Mouse (Mus musculus) left cerebral cortex, adult 2 months (tissue): ENCODE measurements around the gene Dhx30. TPM values are rescaled to one million over a fixed set of nuclear protein-coding genes. Genes with fewer than 3 reads are reported as not detected.
"Not testable (repeated sequence)": the region's sequence is repeated elsewhere in the genome, so short reads cannot be mapped to it uniquely, and the experiment has no call there.

Experiments
- DNase-seq, 2 experiments: peaks; one replicate each; pipeline ENCODE4 v3.0.0; 2021 to 2022; ENCODE audit warnings: low spot score in 2 of 2, mixed read lengths in 1 of 2; ENCODE audit errors: extremely low spot score in 1 of 2
- H3K27ac ChIP-seq: fragments of 200-600 bp; 2 replicates; pipeline ENCODE4 v1.8.1; 2022
- H3K4me3 ChIP-seq: fragments of 200-600 bp; 2 replicates; pipeline ENCODE4 v1.8.1; 2022
- CTCF ChIP-seq: fragments of 200-600 bp; IDR thresholded peaks from 2 replicates; pipeline ENCODE4 v1.8.1; 2022; ENCODE audit warnings: antibody characterized with exemption, mild to moderate bottlenecking, moderate library complexity
- intact Hi-C: fragments of 180-260 bp; cut with DNase I; formaldehyde crosslinking; loops from one replicate; pipeline ENCODE4 v1.15.1; 2025
- long read RNA-seq, 2 experiments: library from polyadenylated mRNA; stranded (forward); transcript quantifications; one replicate each; pipeline ENCODE4 v2.0.0; 2021; ENCODE audit warnings: borderline mapping rate in 2 of 2
- total RNA-seq, 2 experiments: library from RNA; stranded (reverse); gene quantifications; 2 replicates each; pipeline ENCODE4 v1.2.3; 2021

Gene Dhx30
- total RNA-seq = 100 to 1,000 TPM; 166 to 173 TPM
- long read RNA-seq, experiment 1, full-length matches to known transcripts = 130 of 257 reads
- long read RNA-seq, experiment 1, partial matches to known transcripts = 42 of 257 reads
- long read RNA-seq, experiment 1, other reads (novel, unspliced or antisense) = 85 of 257 reads
- long read RNA-seq, experiment 2, full-length matches to known transcripts = 96 of 186 reads
- long read RNA-seq, experiment 2, partial matches to known transcripts = 27 of 186 reads
- long read RNA-seq, experiment 2, other reads (novel, unspliced or antisense) = 63 of 186 reads

DNA sequence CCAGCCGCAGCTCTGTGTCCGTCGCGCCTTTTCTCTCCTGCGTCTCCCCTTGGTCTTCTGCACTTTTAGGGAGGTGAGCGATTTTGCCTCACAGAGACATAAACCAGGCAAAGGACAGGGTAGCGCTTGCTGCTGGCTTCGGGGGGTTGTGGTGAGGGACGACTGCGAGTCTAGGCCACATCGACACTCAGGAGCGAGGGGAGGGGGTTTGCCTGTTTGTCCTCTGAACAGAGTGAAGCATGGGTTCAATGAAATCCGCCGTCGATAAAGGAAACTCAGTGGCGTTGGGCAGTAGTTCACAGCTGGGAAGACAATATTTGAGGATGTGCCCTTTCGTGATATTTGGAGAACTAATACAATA lies at the start of gene Dhx30:
Dhx30 (minus strand) TSS at position 52 of the 361 bp plus-strand sequence.
- peak within 1 kb of the TSS; percentile 82 for H3K4me3 ChIP-seq
- intact Hi-C loops = loop anchor here (2.0 to 5.0 kb wide), 2 partner anchors 13 to 180 kb away; no protein-coding TSS in a partner anchor
- TF ChIP-seq CTCF = no peak
- no peak for DNase-seq
- peak within 1 kb of the TSS; percentile 93 for H3K27ac ChIP-seq

DNA sequence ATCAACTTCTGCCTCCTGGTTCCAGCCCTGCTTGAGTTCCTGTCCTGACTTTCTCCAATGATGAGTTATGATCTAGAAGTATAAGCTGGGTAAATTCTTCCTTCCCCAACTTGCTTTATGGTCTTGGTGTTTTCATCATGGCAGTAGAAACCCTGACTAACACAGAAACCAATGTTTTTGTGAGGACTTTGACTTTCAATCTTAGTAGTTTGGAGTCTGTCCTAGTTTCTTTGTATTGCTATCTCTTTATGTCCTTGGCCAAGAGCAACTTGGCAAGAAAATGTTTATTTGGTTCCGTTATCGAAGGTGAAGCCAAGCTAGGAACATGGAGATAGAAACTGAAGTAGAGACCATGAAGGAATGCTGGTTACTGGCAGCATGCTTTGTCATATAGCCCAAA lies 45.4 kb upstream of the Dhx30 start:
- no peak overlapping the region for H3K4me3 ChIP-seq
- no peak overlapping the region for H3K27ac ChIP-seq
- DNase-seq = no peak
- TF ChIP-seq CTCF = no peak
- intact Hi-C loops = no loop called here

- Histone ChIP-seq H3K27ac (no peak overlapping the region), H3K4me3 (no peak overlapping the region)
- TF ChIP-seq CTCF = no peak
- no peak for DNase-seq
- intact Hi-C loops = no loop called here
Measured at GRCm38 (mm10) chr9:110162441-110162840, 44.8 kb upstream of the Dhx30 start.

GRCm38 (mm10) chr9:110160486-110160885 lies 42.9 kb upstream of the Dhx30 start:
- intact Hi-C loops, DNase-seq: not testable (repeated sequence)

DNA sequence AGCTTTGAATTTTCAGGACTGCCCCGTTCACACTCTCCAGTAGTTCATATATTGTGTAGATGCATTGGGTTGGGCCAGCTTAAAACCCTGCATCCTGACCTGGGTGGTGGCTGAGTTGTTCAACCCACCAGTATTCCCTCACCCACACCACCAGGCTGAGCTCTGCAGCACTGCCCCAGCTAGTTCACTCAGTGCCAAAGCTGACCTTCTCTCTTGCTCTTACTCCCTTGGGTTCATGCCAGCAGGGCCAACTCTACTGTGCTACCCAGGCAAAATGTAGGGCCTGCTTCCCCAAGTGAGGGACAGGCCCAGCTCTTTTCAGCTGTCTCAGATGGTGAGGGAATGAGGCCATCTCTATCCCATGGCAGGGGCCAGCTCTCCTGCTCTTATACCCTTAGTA lies 41.4 kb upstream of the Dhx30 start:
- no peak for DNase-seq
- Histone ChIP-seq H3K27ac (no peak overlapping the region), H3K4me3 (no peak overlapping the region)
- no peak for TF ChIP-seq CTCF
- intact Hi-C loops = no loop called here

More at GRCm38 (mm10) chr9:110160486-110160885, 42.9 kb upstream of the Dhx30 start:
- H3K4me3 ChIP-seq, H3K27ac ChIP-seq: not testable (repeated sequence)

GRCm38 (mm10) chr9:110148598-110148997 lies 31.0 kb upstream of the Dhx30 start:
- no peak for DNase-seq
- TF ChIP-seq CTCF = no peak
- no peak overlapping the region for H3K27ac ChIP-seq
- H3K4me3 ChIP-seq = no peak overlapping the region
- intact Hi-C loops = no loop called here

DNA sequence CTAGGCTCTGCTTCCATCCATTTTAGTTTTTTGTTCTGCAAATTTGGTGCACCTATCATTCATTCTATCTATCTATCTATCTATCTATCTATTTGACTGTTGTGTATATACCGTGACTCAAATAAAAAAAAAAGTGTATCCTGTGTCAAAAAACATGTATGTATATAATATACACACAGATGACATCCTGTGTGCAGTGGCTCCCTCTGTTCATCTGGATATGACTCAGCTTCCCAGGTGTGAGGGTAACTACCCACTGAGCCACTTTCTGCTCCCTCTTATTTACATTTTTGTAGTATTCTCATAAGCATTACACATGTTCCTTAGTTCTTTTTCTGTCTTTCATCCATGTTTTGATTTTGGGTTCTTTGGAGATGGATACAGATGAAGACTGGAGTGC lies 24.5 kb upstream of the Dhx30 start:
- TF ChIP-seq CTCF = no peak
- no peak for DNase-seq
- intact Hi-C loops = no loop called here
- no peak overlapping the region for H3K27ac ChIP-seq
- H3K4me3 ChIP-seq = no peak overlapping the region

DNA sequence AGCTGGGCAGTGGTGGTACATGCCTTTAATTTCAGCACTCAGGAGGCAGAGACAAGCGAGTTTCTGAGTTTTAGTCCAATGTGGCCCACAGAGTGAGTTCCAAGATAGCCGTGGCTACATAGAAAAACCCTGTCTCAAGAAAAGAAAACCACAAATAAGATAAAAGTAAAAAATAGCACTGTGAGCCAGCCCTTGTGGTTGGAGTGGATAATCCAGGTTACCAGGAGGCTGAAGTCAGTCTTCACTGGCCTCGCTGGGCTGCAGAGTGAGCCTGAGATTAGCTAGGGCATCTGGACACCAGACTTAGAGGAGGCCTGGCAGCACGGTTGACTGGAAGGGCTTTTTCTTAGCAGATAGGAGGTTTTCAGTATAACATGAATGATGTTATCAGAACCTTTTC lies 21.5 kb upstream of the Dhx30 start:
- H3K4me3 ChIP-seq = no peak overlapping the region
- DNase-seq = no peak
- no peak overlapping the region for H3K27ac ChIP-seq
- intact Hi-C loops = no loop called here
- TF ChIP-seq CTCF = no peak

GRCm38 (mm10) chr9:110134176-110134575 lies 16.5 kb upstream of the Dhx30 start:
- DNase-seq = no peak
- intact Hi-C loops = no loop called here
- Histone ChIP-seq H3K4me3 (no peak overlapping the region), H3K27ac (no peak overlapping the region)
- peak; percentile 31 for TF ChIP-seq CTCF

DNA sequence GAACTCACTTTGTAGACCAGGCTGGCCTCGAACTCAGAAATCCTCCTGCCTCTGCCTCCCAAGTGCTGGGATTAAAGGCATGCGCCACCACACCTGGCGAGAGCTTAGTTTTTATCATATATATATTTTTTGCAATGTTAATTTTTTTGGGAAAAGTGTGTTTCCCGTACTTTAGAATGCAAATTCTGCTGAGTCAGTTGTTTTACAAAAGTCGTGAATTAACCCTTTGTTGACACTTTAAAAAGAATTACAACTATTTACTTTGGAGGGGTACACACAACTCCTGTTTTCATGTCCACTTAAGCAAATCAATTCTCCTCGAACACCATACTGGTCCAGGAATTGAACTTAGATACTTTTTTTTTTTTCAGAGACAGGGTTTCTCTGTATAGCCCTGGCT lies 15.3 kb upstream of the Dhx30 start:
- intact Hi-C loops = no loop called here
- TF ChIP-seq CTCF = no peak
- H3K4me3 ChIP-seq = peak overlapping the region; percentile 94
- no peak for DNase-seq
- no peak overlapping the region for H3K27ac ChIP-seq

- TF ChIP-seq CTCF = no peak
- H3K27ac ChIP-seq = peak overlapping the region; percentile 89
- DNase-seq = no peak
- peak overlapping the region; percentile 94 for H3K4me3 ChIP-seq
- intact Hi-C loops = no loop called here
Measured at GRCm38 (mm10) chr9:110132201-110132605, 14.6 kb upstream of the Dhx30 start.

- intact Hi-C loops = loop anchor here (2.0 kb wide), 1 partner anchor 15 kb away; the partner anchor contains the start of genes Dhx30 and Smarcc1
- peak; percentile 99 for DNase-seq
- H3K27ac ChIP-seq = peak overlapping the region; percentile 90
- TF ChIP-seq CTCF = no peak
- peak overlapping the region; percentile 94 for H3K4me3 ChIP-seq
Measured at GRCm38 (mm10) chr9:110131525-110132197, 14.0 kb upstream of the Dhx30 start.
